ENCODE assay signal across 9 mouse cellular contexts in genomic region chr11:43586324-43587090, GRCm38 (mm10). TPM values are rescaled to one million over a fixed set of nuclear protein-coding genes. Genes with fewer than 3 reads are reported as not detected.
DNase-seq lines count a peak whose midpoint lies in the region; ATAC-seq and TF ChIP-seq lines count a peak whose summit lies in the region.
"Had no signal": no experiment of that assay in that cellular context is flagged by ENCODE, and none has a peak within 500 bp of the region (broad histone marks: within the 10 kb centered on the region; RNA-seq: fewer than 3 reads in every experiment).

4933415A04Rik (plus strand) TSS chr11:43587040.

- H3K27ac ChIP-seq in hindbrain, embryonic 10.5 days, result no peak within 1 kb of the TSS
- H3K27ac ChIP-seq in hindbrain, embryonic 13.5 days, result no peak within 1 kb of the TSS
- no peak within 1 kb of the TSS for H3K27ac ChIP-seq in embryonic facial prominence, embryonic 11.5 days (replicated peaks; ENCODE audit: low read depth, low read length)
- peak within 1 kb of the TSS; percentile 57; the same call in 1 of the 2 replicates for H3K27ac ChIP-seq in layer of hippocampus, adult 2 months
- H3K27ac ChIP-seq: macrophage had no signal

- H3K9me3 ChIP-seq in hindbrain, embryonic 10.5 days, result no peaks in the 10 kb centered on the region
- H3K9me3 ChIP-seq in hindbrain, embryonic 13.5 days, result no peaks in the 10 kb centered on the region
- no peaks in the 10 kb centered on the region for H3K9me3 ChIP-seq in embryonic facial prominence, embryonic 11.5 days (replicated peaks; ENCODE audit: control insufficient read depth, low read length)

- H3K4me2 ChIP-seq in hindbrain, embryonic 13.5 days, result no peak within 1 kb of the TSS
- H3K4me2 ChIP-seq in embryonic facial prominence, embryonic 11.5 days (ENCODE audit: low read depth, low read length), result no peak within 1 kb of the TSS

- peak; percentile 83 for TF ChIP-seq CTCF in layer of hippocampus, adult 2 months (conservative IDR thresholded peaks at IDR 0.05)

- WGBS in hindbrain, embryonic 10.5 days, result 73% methylated on average over 7 of the region's 7 CpGs
- 75% methylated on average over 7 of the region's 7 CpGs for WGBS in hindbrain, embryonic 13.5 days
- 73% methylated on average over 7 of the region's 7 CpGs for WGBS in embryonic facial prominence, embryonic 11.5 days

- ATAC-seq in hindbrain, embryonic 13.5 days (ENCODE audit: low FRiP score), result no peak
- ATAC-seq in embryonic facial prominence, embryonic 11.5 days (replicated peaks; ENCODE audit: insufficient number of reproducible peaks, low FRiP score, low TSS enrichment, low read depth), result no peak

- H3K36me3 ChIP-seq in hindbrain, embryonic 10.5 days, result peaks cover 75% of the 10 kb centered on the region
- H3K36me3 ChIP-seq in hindbrain, embryonic 13.5 days, result peaks cover 37% of the 10 kb centered on the region
- H3K36me3 ChIP-seq in embryonic facial prominence, embryonic 11.5 days (replicated peaks; ENCODE audit: control insufficient read depth, insufficient read depth, low read depth, low read length), result no peaks in the 10 kb centered on the region; the same call in none of the 2 replicates

- H3K27me3 ChIP-seq in hindbrain, embryonic 10.5 days (ENCODE audit: insufficient read depth, poor library complexity, severe bottlenecking), result no peaks in the 10 kb centered on the region
- H3K27me3 ChIP-seq in hindbrain, embryonic 13.5 days, result no peaks in the 10 kb centered on the region
- no peaks in the 10 kb centered on the region for H3K27me3 ChIP-seq in embryonic facial prominence, embryonic 11.5 days (ENCODE audit: control insufficient read depth, insufficient read depth, low read length)

- H3K9ac ChIP-seq in hindbrain, embryonic 13.5 days, result no peak within 1 kb of the TSS
- H3K9ac ChIP-seq in embryonic facial prominence, embryonic 11.5 days (replicated peaks; ENCODE audit: low read length), result no peak within 1 kb of the TSS

- peak; percentile 67 for DNase-seq in hindbrain, embryonic 10.5 days (ENCODE audit: low spot score)
- peak; percentile 36 to 56 for DNase-seq in adrenal gland, postnatal 4 days (ENCODE audit: low spot score in 2 of 2)
- DNase-seq in embryonic facial prominence, embryonic 11.5 days (ENCODE audit: low spot score), result peak; percentile 88
- peak; percentile 83 to 91 for DNase-seq in heart, postnatal 14 days
- peak; percentile 60 to 76 for DNase-seq in layer of hippocampus, adult 2 months (ENCODE audit: low spot score in 2 of 2)
- DNase-seq in lung, postnatal 36 days, result peak; percentile 92
- peak; percentile 56 to 85 for DNase-seq in spleen, postnatal 4 days (ENCODE audit: low spot score in 2 of 2)

- peaks cover 12% of the 10 kb centered on the region for H3K4me1 ChIP-seq in hindbrain, embryonic 10.5 days (replicated peaks)
- H3K4me1 ChIP-seq in hindbrain, embryonic 13.5 days (replicated peaks), result peaks cover 8% of the 10 kb centered on the region
- H3K4me1 ChIP-seq in embryonic facial prominence, embryonic 11.5 days (ENCODE audit: control insufficient read depth, insufficient read depth, low read length), result no peaks in the 10 kb centered on the region

- no peak within 1 kb of the TSS for H3K4me3 ChIP-seq in hindbrain, embryonic 10.5 days
- no peak within 1 kb of the TSS for H3K4me3 ChIP-seq in hindbrain, embryonic 13.5 days
- no peak within 1 kb of the TSS for H3K4me3 ChIP-seq in embryonic facial prominence, embryonic 11.5 days (ENCODE audit: low read depth, low read length)
- no peak within 1 kb of the TSS for H3K4me3 ChIP-seq in layer of hippocampus, adult 2 months

- intact Hi-C loops in heart, postnatal 14 days (cut with DNase I), result loop anchor here (1.0 kb wide), 1 partner anchor 92 kb away; no protein-coding TSS in a partner anchor

RNA-seq across cellular contexts. Expression of gene 4933415A04Rik, which starts in this region (rescaled TPM):
- polyA plus RNA-seq in hindbrain, embryonic 10.5 days (2016; fragmentation: Nextera tagmentation; extraction: Ambion mirVana), result 10.4 and 12.8 TPM in 2 replicates
- 6.1 and 7.2 TPM in 2 replicates for polyA plus RNA-seq in hindbrain, embryonic 13.5 days (2015; fragmentation: Nextera tagmentation; extraction: Ambion mirVana)
- 1 to 10 TPM; 3.7 to 4.0 TPM for total RNA-seq in adrenal gland, postnatal 4 days (2021)
- 6.5 and 7.9 TPM in 2 replicates for polyA plus RNA-seq in embryonic facial prominence, embryonic 11.5 days (2014; fragmentation: Nextera tagmentation; extraction: Ambion mirVana)
- total RNA-seq in heart, postnatal 14 days (2021), result 1 to 10 TPM; 1.2 to 1.6 TPM
- 1 to 10 TPM; 1.9 to 2.4 TPM for total RNA-seq in layer of hippocampus, adult 2 months (2021)
- polyA plus RNA-seq: macrophage had no signal
